Mouse (Mus musculus) brain, embryonic 14.5 days (tissue): ENCODE results near the gene Gm5269.

Experiments
- CTCF ChIP-seq: fragments of 200-500 bp; IDR thresholded peaks from 2 replicates; pipeline ENCODE4 v1.5.1; 2012; ENCODE audit warnings: inconsistent platforms, mild to moderate bottlenecking, moderate library complexity, borderline replicate concordance; ENCODE audit not compliant: insufficient read depth, insufficient read length; ENCODE audit errors: extremely low read depth
- POLR2A ChIP-seq: fragments of 200-500 bp; IDR thresholded peaks from 2 replicates; pipeline ENCODE4 v1.6.1; 2012; ENCODE audit warnings: mild to moderate bottlenecking, inconsistent platforms, borderline replicate concordance; ENCODE audit not compliant: poor library complexity, insufficient read depth, insufficient read length, severe bottlenecking; ENCODE audit errors: extremely low read depth

DNA sequence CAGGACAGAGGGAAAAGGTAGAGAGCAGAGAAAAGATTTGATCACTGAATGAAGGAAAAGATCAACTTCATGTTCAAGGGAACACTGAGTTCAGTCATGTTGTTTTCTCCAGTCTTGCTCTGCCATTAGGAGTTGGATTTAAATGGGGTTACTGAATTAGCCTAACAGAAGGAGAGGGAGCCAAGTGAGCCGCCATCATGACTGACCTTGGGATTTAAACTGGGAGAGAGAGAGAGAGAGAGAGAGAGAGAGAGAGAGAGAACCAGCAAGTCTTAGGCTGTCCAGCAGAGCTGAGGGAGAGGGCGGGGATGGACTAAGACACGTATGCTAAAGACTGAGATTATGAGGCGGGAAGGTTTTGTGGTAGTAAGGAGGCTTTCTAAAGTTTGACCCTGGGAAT, 24.2 kb upstream of the Gm5269 start:
- TF ChIP-seq CTCF (no peak), POLR2A (no peak)
